Mouse (Mus musculus) splenic B cell, adult 2 months (primary cell): ENCODE results near the gene Mup17.
"Not testable (repeated sequence)": the region's sequence is repeated elsewhere in the genome, so short reads cannot be mapped to it uniquely, and the experiment has no call there.

Source experiments
- DNase-seq: peaks from one replicate; pipeline ENCODE4 v3.0.0-alpha.2; 2011; ENCODE audit warnings: low read depth, low spot score
- H3K27me3 ChIP-seq: 2 replicates; pipeline ENCODE4 v1.6.1; 2012; ENCODE audit warnings: mild to moderate bottlenecking, low read length, moderate library complexity, mixed read lengths; ENCODE audit not compliant: control insufficient read depth, poor library complexity, insufficient read depth, severe bottlenecking
- H3K36me3 ChIP-seq: 2 replicates; pipeline ENCODE4 v1.6.1; 2012; ENCODE audit warnings: mild to moderate bottlenecking, low read length, moderate library complexity, mixed read lengths; ENCODE audit not compliant: control insufficient read depth, poor library complexity, insufficient read depth, severe bottlenecking

The Mup17 gene

DNA sequence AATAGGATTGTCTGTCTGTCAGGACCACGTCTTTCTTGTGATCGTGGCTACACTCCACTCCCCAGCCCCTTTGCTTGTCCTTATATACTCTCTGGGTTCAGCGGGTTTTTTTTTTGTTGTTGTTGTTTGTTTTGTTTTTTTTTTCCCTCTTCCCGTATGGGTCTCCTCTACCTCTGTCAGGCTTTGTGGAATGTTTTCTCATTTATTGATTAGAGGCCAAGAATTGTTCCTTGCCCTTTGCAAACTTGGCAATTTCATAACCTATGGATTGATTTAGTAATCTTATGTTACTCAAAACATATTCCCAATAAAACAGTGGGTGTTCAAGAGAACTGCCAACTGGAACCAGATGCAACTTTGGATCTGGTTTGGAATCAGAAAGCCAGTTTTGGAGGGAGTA, at the start of gene Mup17:
Gene Mup17 (minus strand): TSS at position 101 of the 400 bp plus-strand sequence.
- not testable (repeated sequence) for DNase-seq, H3K27me3 ChIP-seq

GRCm38 (mm10) chr4:61571561-61571960, 24.1 kb downstream of the Mup17 start:
- H3K27me3 ChIP-seq, H3K36me3 ChIP-seq, DNase-seq: not testable (repeated sequence)

More for the DNA sequence above, at the start of gene Mup17:
- not testable (repeated sequence) for H3K36me3 ChIP-seq

DNA sequence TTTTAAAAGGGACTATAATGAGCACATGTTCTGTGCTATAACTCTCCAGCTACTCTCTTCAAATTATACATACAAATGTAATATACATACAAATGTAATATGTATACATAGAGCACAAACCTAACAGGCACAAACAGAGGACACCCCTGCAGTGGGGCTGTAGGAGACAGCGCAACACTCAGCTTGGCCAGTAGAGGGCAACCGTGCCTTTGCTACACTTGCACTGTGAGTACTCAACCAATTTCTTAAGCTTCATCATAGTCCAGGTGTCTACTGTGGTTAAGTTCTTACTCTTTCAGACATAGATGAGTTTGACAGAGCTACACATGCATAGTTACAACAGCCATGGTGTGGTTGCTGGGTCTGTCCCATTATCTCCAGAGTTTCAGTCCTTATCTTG, 39.8 kb downstream of the Mup17 start:
- not testable (repeated sequence) for H3K36me3 ChIP-seq, H3K27me3 ChIP-seq, DNase-seq
